Mouse (Mus musculus): ENCODE measurements at regions not wholly inside any gene's neighbourhood (a gene's known extent, or its start where the extent isn't known, plus 50 kb on each side); places are given as distances from the start of the nearest gene placed in this dataset.
"Not testable (repeated sequence)": the region's sequence is repeated elsewhere in the genome, so short reads cannot be mapped to it uniquely, and the experiment has no call there.

DNA sequence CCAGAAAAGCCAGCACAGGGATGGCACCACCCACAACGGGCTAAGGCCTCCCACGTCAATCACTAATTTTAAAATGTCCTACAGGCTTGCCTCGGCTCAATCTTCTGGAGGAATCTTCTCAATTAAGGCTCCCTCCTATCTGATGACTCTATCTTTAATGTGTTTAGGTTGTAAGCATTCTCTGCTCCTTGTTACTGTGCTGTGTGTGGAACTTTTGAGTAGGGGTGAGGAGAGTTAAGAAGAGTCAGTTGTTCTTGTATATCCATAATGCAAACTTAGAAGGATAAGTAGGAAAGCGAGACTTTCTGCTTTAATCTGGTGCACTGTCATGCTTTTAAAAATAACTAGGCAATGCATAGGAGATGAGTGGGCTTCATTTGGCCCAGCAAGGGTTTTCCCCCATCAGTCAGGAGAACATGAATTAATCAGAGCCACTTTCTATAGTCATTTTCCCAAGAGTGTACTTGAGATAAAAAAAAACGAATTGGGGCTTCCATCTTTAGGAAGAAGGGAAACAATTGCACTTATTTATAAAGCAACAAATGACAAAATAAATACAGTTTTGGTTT is 87.2 kb upstream of the Pfn2 start:
- H3K9ac ChIP-seq = no peak overlapping the region
- no peak overlapping the region for H3K4me2 ChIP-seq
- no peak overlapping the region for H3K27ac ChIP-seq
- 47% methylated on average over 5 of the region's 5 CpGs for WGBS
- no peaks in the 10 kb centered on the region; the same call in 1 of the 2 replicates for H3K9me3 ChIP-seq
- H3K4me3 ChIP-seq = no peak overlapping the region
- H3K27me3 ChIP-seq = no peaks in the 10 kb centered on the region
- H3K36me3 ChIP-seq = no peaks in the 10 kb centered on the region
- ATAC-seq (ENCODE audit: insufficient number of reproducible peaks, insufficient read depth, low FRiP score, low TSS enrichment, low read depth) = no peak
- H3K4me1 ChIP-seq = peaks cover 3% of the 10 kb centered on the region; the same call in 1 of the 2 replicates

DNA sequence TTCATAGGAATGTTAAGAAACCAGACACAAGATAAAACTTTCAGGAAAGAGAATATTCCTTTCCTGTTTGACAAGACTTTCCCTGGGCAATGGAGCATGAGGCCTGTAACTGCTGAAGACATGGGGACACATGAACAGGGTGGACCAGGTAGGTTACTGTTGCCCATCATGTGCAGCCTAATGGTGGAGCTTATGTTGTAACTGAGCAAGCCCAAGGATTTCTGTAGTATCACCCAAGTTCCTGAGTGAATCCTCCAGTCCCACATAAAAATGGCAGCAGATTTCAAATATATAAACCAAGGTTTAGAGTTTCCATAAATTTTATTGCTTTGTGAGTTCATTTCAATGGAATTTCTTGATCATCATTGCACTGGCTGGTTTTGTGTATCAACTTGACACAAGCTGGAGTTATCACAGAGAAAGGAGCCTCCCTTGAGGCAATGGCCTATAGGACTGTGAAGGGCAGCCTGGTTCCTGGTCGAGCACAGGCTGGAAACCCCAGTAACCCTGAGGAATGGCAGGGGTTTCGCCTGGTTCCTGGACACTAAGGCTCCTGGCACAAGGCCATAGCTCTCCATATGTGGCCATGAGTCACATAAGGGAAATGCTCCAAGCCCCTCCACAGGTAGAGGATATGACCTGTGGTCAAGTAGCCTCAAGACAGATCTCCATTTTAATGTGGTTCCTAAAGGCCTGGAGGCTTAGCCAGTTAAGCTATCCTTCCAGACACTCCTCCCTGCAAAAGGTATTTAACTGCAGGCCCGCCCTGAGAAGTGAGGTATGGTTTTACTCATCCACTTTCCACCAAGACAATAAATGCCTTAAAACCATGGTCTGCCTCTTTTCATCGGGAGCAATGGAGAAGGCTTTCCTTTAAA is 92.9 kb upstream of the Pfn2 start:
- Histone ChIP-seq H3K27me3 (no peaks in the 10 kb centered on the region), H3K27ac (no peak overlapping the region), H3K4me1 (no peaks in the 10 kb centered on the region), H3K9me3 (no peaks in the 10 kb centered on the region; the same call in 1 of the 2 replicates), H3K4me3 (no peak overlapping the region), H3K36me3 (no peaks in the 10 kb centered on the region), H3K4me2 (no peak overlapping the region), H3K9ac (no peak overlapping the region)
- ATAC-seq (ENCODE audit: insufficient number of reproducible peaks, insufficient read depth, low FRiP score, low TSS enrichment, low read depth) = no peak
- 84% methylated on average over 4 of the region's 4 CpGs for WGBS

DNA sequence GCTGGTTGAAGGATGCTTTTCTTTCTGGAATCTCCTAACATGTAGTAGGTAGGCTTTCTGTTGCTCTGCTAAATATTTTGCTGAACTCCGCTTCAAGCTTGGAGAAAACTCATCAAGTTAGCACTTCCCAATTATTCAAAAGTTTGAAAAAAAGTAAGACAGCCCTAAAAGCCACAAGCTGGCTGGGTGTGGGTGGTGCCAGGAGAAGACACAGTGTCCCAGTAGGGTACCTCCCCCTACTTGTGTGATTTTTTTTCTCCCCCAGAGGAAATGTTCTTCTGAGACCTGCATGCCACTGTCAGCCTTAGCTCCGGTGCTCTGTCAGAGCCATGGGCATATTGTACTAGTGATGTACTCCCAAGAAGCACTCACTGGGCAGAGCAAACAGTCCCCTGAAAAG is 96.8 kb upstream of the Pfn2 start:
- no peak for ATAC-seq (ENCODE audit: insufficient number of reproducible peaks, insufficient read depth, low FRiP score, low TSS enrichment, low read depth)
- no peak overlapping the region for H3K4me2 ChIP-seq
- no peak overlapping the region for H3K4me3 ChIP-seq
- no peaks in the 10 kb centered on the region for H3K36me3 ChIP-seq
- no peaks in the 10 kb centered on the region for H3K4me1 ChIP-seq
- no peaks in the 10 kb centered on the region for H3K9me3 ChIP-seq
- WGBS = 76% methylated on average over 2 of the region's 2 CpGs
- no peaks in the 10 kb centered on the region for H3K27me3 ChIP-seq
- no peak overlapping the region for H3K9ac ChIP-seq
- no peak overlapping the region for H3K27ac ChIP-seq

DNA sequence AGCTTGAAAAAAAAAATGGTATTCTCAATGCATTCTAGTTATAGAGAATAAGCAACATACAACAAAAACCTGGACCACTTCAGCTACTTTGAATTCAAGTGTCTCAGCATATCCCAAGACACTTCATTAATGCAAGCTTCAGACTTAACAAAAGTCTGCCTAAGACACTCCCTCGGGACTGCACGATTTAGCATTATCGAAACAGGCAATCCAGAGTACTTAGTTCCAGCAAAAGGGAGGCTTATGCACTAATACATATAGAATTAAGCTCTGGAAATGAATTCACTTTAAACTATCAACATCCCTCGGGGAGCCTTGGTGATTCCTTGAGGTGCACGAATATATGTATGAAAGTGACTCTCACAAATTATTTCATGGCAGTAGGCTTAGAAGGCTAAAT is 97.9 kb upstream of the Pfn2 start:
- no peak overlapping the region for H3K4me2 ChIP-seq
- no peak overlapping the region for H3K4me3 ChIP-seq
- peaks cover 3% of the 10 kb centered on the region; the same call in 1 of the 2 replicates for H3K4me1 ChIP-seq
- no peak for ATAC-seq (ENCODE audit: insufficient number of reproducible peaks, insufficient read depth, low FRiP score, low TSS enrichment, low read depth)
- 82% methylated on average over 5 of the region's 5 CpGs for WGBS
- no peak overlapping the region for H3K9ac ChIP-seq
- no peaks in the 10 kb centered on the region for H3K27me3 ChIP-seq
- H3K36me3 ChIP-seq = no peaks in the 10 kb centered on the region
- no peaks in the 10 kb centered on the region for H3K9me3 ChIP-seq
- no peak overlapping the region for H3K27ac ChIP-seq

DNA sequence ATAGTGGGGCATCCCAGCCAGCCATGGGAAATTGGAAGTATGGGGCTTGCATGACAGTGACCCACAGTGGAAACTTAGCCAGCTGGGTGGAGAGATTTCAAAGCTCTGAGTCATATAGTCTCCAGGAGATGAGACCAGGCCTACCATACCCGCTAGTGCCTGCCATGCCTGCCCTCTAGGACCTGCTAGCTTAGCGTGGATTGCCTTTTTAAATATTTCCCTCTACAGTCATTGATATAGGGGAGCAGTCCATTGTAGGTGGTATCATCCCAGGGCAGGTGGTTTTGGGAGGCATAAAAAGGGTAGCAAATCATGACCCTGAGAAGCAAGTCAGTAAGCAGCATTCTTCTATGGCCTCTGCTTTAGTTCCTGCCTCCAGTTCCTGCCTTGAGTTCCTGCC is 99.5 kb upstream of the Pfn2 start:
- Histone ChIP-seq H3K9me3 (no peaks in the 10 kb centered on the region), H3K36me3 (no peaks in the 10 kb centered on the region), H3K4me1 (peaks cover 7% of the 10 kb centered on the region; the same call in 1 of the 2 replicates), H3K9ac (no peak overlapping the region), H3K4me2 (no peak overlapping the region), H3K27ac (no peak overlapping the region), H3K4me3 (no peak overlapping the region), H3K27me3 (no peaks in the 10 kb centered on the region)
- ATAC-seq (ENCODE audit: insufficient number of reproducible peaks, insufficient read depth, low FRiP score, low TSS enrichment, low read depth) = no peak
- 78% methylated on average over 2 of the region's 2 CpGs for WGBS

DNA sequence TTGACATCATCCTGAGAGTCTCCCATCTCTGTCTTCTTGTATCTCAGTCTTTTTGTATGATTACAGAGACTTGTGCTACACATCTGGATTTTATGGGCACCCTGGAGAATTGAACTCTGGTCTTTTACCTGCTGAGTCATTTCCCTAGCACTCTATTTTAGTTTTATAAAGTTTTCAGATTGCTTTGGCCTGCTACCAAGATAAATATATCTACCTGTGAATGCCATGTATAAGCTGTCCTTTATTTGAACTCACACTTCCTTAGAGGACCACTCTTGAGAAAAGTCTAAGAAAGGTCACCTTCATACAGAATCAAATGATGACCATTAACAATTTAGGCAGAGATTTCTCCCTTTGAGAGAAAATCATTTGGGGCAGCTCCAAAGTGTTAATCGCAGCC is 100.8 kb upstream of the Pfn2 start:
- 87% methylated on average over 1 of the region's 1 CpGs for WGBS
- Histone ChIP-seq H3K4me2 (no peak overlapping the region), H3K27me3 (no peaks in the 10 kb centered on the region), H3K4me3 (no peak overlapping the region), H3K27ac (no peak overlapping the region), H3K36me3 (no peaks in the 10 kb centered on the region), H3K9me3 (no peaks in the 10 kb centered on the region), H3K4me1 (peaks cover 7% of the 10 kb centered on the region; the same call in 1 of the 2 replicates), H3K9ac (no peak overlapping the region)
- no peak for ATAC-seq (ENCODE audit: insufficient number of reproducible peaks, insufficient read depth, low FRiP score, low TSS enrichment, low read depth)

DNA sequence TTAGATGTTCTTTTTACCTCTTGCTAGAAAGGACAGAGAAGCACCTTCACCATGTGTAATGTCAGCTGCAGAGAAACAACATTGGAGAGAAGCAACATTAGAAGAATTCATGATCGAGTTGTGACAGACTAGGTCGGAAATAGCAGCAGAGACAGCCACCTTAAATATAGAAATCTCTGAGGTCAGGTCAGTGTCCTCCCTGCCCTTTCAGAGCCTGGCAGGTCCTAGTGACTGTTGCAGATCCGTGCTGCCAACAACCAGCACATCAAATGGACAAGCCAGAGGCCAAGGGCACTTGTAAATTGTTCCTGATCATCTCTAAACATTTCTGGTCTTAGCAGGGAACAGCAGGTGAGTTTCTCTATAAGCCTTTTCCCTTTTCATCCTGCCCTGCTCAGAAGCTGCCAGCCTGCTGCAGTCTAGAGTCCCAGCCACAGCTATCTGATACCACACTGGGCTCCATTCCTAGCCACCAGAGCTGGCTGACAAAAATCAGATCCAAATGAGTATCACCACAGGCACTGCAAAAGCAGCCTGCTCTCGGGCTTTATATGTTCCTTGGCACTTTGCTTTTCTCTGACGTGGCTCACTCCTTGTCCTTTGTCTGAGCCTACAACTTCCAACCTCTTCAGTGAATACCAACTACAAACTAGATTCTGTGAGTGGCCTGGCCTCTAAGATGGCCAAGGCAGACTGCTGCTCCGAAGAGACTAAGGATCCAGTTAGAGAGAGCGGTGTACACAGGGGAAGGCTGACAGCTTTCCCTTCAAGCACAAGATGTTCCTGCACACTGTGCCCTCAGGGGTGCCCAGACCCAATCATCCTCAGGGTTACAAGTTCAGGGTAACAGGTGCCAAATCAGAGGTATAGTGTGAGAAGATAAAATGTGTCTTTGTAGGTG is 102.8 kb upstream of the Pfn2 start:
- H3K4me2 ChIP-seq = no peak overlapping the region
- ATAC-seq (ENCODE audit: insufficient number of reproducible peaks, insufficient read depth, low FRiP score, low TSS enrichment, low read depth) = no peak
- no peaks in the 10 kb centered on the region for H3K9me3 ChIP-seq
- H3K4me3 ChIP-seq = no peak overlapping the region
- H3K36me3 ChIP-seq = no peaks in the 10 kb centered on the region
- H3K4me1 ChIP-seq = peaks cover 7% of the 10 kb centered on the region; the same call in 1 of the 2 replicates
- H3K27me3 ChIP-seq = no peaks in the 10 kb centered on the region
- H3K9ac ChIP-seq = no peak overlapping the region
- WGBS = 66% methylated on average over 7 of the region's 7 CpGs
- no peak overlapping the region for H3K27ac ChIP-seq

DNA sequence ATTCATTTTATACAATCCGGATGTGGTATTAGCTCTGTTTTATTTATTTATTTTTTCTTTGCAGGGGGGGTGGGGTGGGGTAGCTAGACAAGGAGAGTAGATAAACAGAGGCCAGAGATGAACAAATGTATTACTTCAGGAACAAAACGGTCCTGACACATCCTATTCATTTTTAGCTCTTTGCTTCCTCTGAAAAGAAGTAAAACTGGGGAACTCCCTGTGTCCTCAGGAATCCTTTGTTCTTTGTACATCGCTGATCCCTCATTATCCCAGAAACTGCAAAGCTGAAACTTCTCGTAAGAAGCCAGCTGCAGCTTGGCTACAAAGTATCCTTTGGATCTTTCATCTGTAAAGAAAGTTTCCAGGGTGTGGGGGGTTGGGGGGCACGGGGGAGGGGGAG is 103.6 kb upstream of the Pfn2 start:
- H3K4me3 ChIP-seq = no peak overlapping the region
- no peaks in the 10 kb centered on the region for H3K27me3 ChIP-seq
- H3K9ac ChIP-seq = no peak overlapping the region
- 32% methylated on average over 5 of the region's 5 CpGs for WGBS
- no peaks in the 10 kb centered on the region for H3K36me3 ChIP-seq
- peaks cover 7% of the 10 kb centered on the region; the same call in 1 of the 2 replicates for H3K4me1 ChIP-seq
- no peak overlapping the region for H3K4me2 ChIP-seq
- H3K9me3 ChIP-seq = no peaks in the 10 kb centered on the region
- H3K27ac ChIP-seq = no peak overlapping the region
- ATAC-seq (ENCODE audit: insufficient number of reproducible peaks, insufficient read depth, low FRiP score, low TSS enrichment, low read depth) = no peak

DNA sequence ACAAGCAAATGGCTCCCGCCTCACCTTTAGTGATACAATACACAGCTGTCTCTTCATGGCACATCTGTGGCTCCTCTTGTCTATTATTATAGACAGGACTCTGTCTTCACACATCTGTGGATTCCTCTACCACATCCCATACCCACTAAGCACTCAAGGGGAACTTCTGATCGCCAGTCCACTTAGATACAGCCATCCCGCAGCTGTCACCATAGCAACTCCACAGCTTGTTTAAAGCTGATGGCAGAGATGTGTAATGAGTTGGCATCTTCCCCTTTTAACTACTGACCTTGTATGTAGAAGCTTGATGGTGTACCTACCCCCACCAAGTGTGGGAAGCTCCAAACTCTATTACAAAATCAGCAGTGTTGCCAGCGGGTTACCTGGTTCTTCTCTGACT is 109.5 kb upstream of the Pfn2 start:
- Histone ChIP-seq H3K9me3 (no peaks in the 10 kb centered on the region; the same call in 1 of the 2 replicates), H3K36me3 (no peaks in the 10 kb centered on the region), H3K27me3 (no peaks in the 10 kb centered on the region), H3K4me2 (no peak overlapping the region), H3K4me3 (no peak overlapping the region), H3K27ac (no peak overlapping the region), H3K4me1 (no peaks in the 10 kb centered on the region), H3K9ac (no peak overlapping the region)
- ATAC-seq (ENCODE audit: insufficient number of reproducible peaks, insufficient read depth, low FRiP score, low TSS enrichment, low read depth) = no peak
- 85% methylated on average over 4 of the region's 4 CpGs for WGBS

DNA sequence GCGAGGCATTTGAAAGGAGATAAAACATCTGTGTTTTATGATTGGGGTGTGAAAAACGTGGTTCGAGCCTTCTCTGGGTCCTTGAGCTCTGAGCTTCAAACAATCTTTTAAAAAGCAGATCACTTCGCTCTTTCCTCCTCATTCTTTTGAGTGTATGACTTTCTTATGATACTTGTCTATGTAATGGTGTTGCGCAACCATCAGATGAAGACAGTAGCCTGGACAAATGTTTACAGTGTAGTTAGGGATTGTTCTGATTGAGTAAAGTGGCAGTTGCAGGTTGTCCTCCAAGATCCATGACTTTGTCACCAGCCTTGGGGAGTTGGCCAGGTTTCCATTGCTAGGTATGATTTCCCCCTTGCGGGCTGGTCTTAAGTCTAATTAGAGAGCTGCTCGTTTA is 116.1 kb upstream of the Pfn2 start:
- Histone ChIP-seq H3K4me1 (no peaks in the 10 kb centered on the region), H3K27ac (no peak overlapping the region), H3K9ac (no peak overlapping the region), H3K4me3 (no peak overlapping the region), H3K27me3 (no peaks in the 10 kb centered on the region), H3K9me3 (no peaks in the 10 kb centered on the region; the same call in 1 of the 2 replicates), H3K36me3 (no peaks in the 10 kb centered on the region), H3K4me2 (no peak overlapping the region)
- no peak for ATAC-seq (ENCODE audit: insufficient number of reproducible peaks, insufficient read depth, low FRiP score, low TSS enrichment, low read depth)
- WGBS = 85% methylated on average over 7 of the region's 7 CpGs

DNA sequence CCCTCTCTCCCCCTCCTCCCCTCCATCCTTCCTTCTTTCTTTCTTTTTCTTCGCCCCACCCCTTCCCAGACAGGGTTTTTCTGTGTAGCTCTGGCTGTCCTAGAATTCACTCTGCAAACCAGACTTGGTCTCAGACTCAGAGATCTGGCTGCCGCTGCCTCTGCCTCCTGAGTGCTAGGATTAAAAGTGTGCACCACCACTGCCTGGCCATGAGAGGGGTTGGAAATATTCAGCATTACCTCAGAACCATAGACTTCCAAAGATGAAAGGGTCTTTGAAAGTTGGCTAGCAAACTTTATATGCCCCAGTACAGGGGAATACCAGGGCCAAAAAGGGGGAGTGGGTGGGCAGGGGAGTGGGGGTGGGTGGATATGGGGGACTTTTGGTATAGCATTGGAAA is 122.7 kb upstream of the Pfn2 start:
- H3K36me3 ChIP-seq; H3K4me2 ChIP-seq; H3K9ac ChIP-seq; H3K9me3 ChIP-seq; ATAC-seq (ENCODE audit: insufficient number of reproducible peaks, insufficient read depth, low FRiP score, low TSS enrichment, low read depth); H3K27me3 ChIP-seq; H3K4me3 ChIP-seq; H3K27ac ChIP-seq: not testable (repeated sequence)
- 82% methylated on average over 2 of the region's 2 CpGs for WGBS
- H3K4me1 ChIP-seq = peaks cover 36% of the 10 kb centered on the region

Data from embryonic facial prominence, embryonic 13.5 days (tissue).